Mouse (Mus musculus): Measurements from ENCODE around the gene Bag3. TPM values are rescaled to one million over a fixed set of nuclear protein-coding genes. Genes with fewer than 3 reads are reported as not detected.

The Bag3 gene
- polyA plus RNA-seq, 1 experiment, result 27.6 TPM

GRCm38 (mm10) chr7:128575794-128576193 lies 52.4 kb downstream of the Bag3 start:
- 73% methylated on average over 2 of the region's 2 CpGs for WGBS
- TF ChIP-seq POLR2A (IDR thresholded peaks at IDR 0.05; ENCODE audit: low read depth, low read length) (no peak), CTCF (conservative IDR thresholded peaks at IDR 0.05; ENCODE audit: insufficient read depth, insufficient read length, low read depth, low read length) (no peak)
- H3K27me3 ChIP-seq (replicated peaks; ENCODE audit: control insufficient read depth, insufficient read depth, low read length), result no peaks in the 10 kb centered on the region
- H3K27ac ChIP-seq (ENCODE audit: insufficient read depth, low read depth, low read length), result no peak overlapping the region
- H3K36me3 ChIP-seq (ENCODE audit: control insufficient read depth, insufficient read depth, low read length), result no peaks in the 10 kb centered on the region
- H3K4me3 ChIP-seq (ENCODE audit: insufficient read depth, low read depth, low read length), result no peak overlapping the region
- no peak for DNase-seq
- no peaks in the 10 kb centered on the region for H3K4me1 ChIP-seq (ENCODE audit: control insufficient read depth, insufficient read depth, low read length)

DNA sequence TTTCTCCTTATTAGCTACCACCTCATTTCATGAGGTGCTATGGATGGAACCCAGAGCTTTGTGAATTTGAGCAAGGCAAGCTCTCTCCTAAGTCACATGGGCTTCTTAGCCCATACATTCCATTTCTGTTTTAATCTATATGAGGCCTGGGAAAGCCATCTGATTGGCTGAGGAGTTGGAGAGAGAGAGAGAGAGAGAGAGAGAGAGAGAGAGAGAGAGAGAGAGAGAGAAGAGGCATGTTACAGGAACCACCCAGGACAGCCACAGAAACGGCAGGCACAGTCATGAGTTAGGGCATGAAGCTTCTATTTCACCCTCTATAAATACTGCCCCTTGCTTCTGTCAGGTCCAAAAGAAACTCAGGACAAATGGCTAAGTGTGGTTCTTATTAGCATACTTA lies 54.2 kb downstream of the Bag3 start:
- no peaks in the 10 kb centered on the region for H3K36me3 ChIP-seq (ENCODE audit: control insufficient read depth, insufficient read depth, low read length)
- no peak overlapping the region for H3K27ac ChIP-seq (ENCODE audit: insufficient read depth, low read depth, low read length)
- no peak for DNase-seq
- TF ChIP-seq CTCF (conservative IDR thresholded peaks at IDR 0.05; ENCODE audit: insufficient read depth, insufficient read length, low read depth, low read length) (no peak), POLR2A (IDR thresholded peaks at IDR 0.05; ENCODE audit: low read depth, low read length) (no peak)
- H3K4me3 ChIP-seq (ENCODE audit: insufficient read depth, low read depth, low read length), result no peak overlapping the region
- 29% methylated on average over 1 of the region's 1 CpGs for WGBS
- no peaks in the 10 kb centered on the region for H3K27me3 ChIP-seq (replicated peaks; ENCODE audit: control insufficient read depth, insufficient read depth, low read length)
- no peaks in the 10 kb centered on the region for H3K4me1 ChIP-seq (ENCODE audit: control insufficient read depth, insufficient read depth, low read length)

- Histone ChIP-seq H3K27me3 (replicated peaks; ENCODE audit: control insufficient read depth, insufficient read depth, low read length) (no peaks in the 10 kb centered on the region), H3K27ac (ENCODE audit: insufficient read depth, low read depth, low read length) (no peak overlapping the region), H3K36me3 (ENCODE audit: control insufficient read depth, insufficient read depth, low read length) (no peaks in the 10 kb centered on the region), H3K4me1 (ENCODE audit: control insufficient read depth, insufficient read depth, low read length) (peaks cover 5% of the 10 kb centered on the region; the same call in 1 of the 2 replicates), H3K4me3 (ENCODE audit: insufficient read depth, low read depth, low read length) (no peak overlapping the region)
- DNase-seq, result no peak
- 85% methylated on average over 10 of the region's 10 CpGs for WGBS
- TF ChIP-seq POLR2A (IDR thresholded peaks at IDR 0.05; ENCODE audit: low read depth, low read length) (no peak), CTCF (conservative IDR thresholded peaks at IDR 0.05; ENCODE audit: insufficient read depth, insufficient read length, low read depth, low read length) (no peak)
Measured at GRCm38 (mm10) chr7:128578199-128578945, 55.0 kb downstream of the Bag3 start.

GRCm38 (mm10) chr7:128579381-128579780 lies 56.0 kb downstream of the Bag3 start:
- H3K36me3 ChIP-seq (ENCODE audit: control insufficient read depth, insufficient read depth, low read length), result no peaks in the 10 kb centered on the region
- H3K27ac ChIP-seq (ENCODE audit: insufficient read depth, low read depth, low read length), result no peak overlapping the region
- peaks cover 5% of the 10 kb centered on the region; the same call in 1 of the 2 replicates for H3K4me1 ChIP-seq (ENCODE audit: control insufficient read depth, insufficient read depth, low read length)
- no peak overlapping the region for H3K4me3 ChIP-seq (ENCODE audit: insufficient read depth, low read depth, low read length)
- DNase-seq, result no peak
- TF ChIP-seq CTCF (conservative IDR thresholded peaks at IDR 0.05; ENCODE audit: insufficient read depth, insufficient read length, low read depth, low read length) (no peak), POLR2A (IDR thresholded peaks at IDR 0.05; ENCODE audit: low read depth, low read length) (no peak)
- WGBS, result 76% methylated on average over 2 of the region's 2 CpGs
- H3K27me3 ChIP-seq (replicated peaks; ENCODE audit: control insufficient read depth, insufficient read depth, low read length), result no peaks in the 10 kb centered on the region

GRCm38 (mm10) chr7:128580318-128580717 lies 56.9 kb downstream of the Bag3 start:
- WGBS, result 96% methylated on average over 6 of the region's 6 CpGs
- no peak for DNase-seq
- H3K4me3 ChIP-seq (ENCODE audit: insufficient read depth, low read depth, low read length), result no peak overlapping the region
- TF ChIP-seq POLR2A (IDR thresholded peaks at IDR 0.05; ENCODE audit: low read depth, low read length) (no peak), CTCF (conservative IDR thresholded peaks at IDR 0.05; ENCODE audit: insufficient read depth, insufficient read length, low read depth, low read length) (no peak)
- peaks cover 5% of the 10 kb centered on the region; the same call in 1 of the 2 replicates for H3K4me1 ChIP-seq (ENCODE audit: control insufficient read depth, insufficient read depth, low read length)
- no peaks in the 10 kb centered on the region for H3K36me3 ChIP-seq (ENCODE audit: control insufficient read depth, insufficient read depth, low read length)
- H3K27ac ChIP-seq (ENCODE audit: insufficient read depth, low read depth, low read length), result no peak overlapping the region
- H3K27me3 ChIP-seq (replicated peaks; ENCODE audit: control insufficient read depth, insufficient read depth, low read length), result no peaks in the 10 kb centered on the region

DNA sequence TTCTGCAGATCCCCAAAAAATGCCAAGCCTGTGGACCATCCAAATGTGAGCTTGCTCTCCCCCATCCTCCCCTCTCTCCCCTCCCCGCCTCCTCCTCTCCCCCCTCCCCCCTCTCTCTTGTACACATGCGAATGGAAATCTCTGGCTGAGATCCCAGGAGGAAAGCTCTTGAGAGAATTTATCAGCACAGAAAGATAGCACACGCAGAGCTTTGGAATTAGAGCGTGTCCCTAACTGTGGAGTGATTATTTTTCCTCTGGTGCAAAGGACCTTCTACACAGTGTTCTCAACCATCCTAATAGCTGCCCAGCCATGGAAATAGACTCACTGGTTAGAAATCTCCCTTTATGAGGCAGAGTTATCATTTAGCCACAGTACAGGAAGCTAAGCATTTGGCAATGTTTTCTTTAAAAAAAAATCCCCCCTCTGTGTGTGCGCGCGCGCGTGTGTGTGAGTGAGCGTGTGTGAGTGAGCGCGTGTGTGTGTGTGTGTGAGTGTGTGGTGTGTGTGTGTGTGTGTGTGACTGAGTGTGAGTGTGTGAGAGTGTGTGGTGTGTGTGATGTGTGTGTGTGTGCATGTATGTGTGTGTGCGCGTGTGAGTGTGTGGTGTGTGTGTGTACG lies 58.6 kb downstream of the Bag3 start:
- Histone ChIP-seq H3K27ac (ENCODE audit: insufficient read depth, low read depth, low read length) (no peak overlapping the region), H3K4me3 (ENCODE audit: insufficient read depth, low read depth, low read length) (no peak overlapping the region), H3K4me1 (ENCODE audit: control insufficient read depth, insufficient read depth, low read length) (peaks cover 5% of the 10 kb centered on the region; the same call in 1 of the 2 replicates), H3K27me3 (replicated peaks; ENCODE audit: control insufficient read depth, insufficient read depth, low read length) (no peaks in the 10 kb centered on the region), H3K36me3 (ENCODE audit: control insufficient read depth, insufficient read depth, low read length) (no peaks in the 10 kb centered on the region)
- TF ChIP-seq POLR2A (IDR thresholded peaks at IDR 0.05; ENCODE audit: low read depth, low read length), result no peak
- TF ChIP-seq CTCF (conservative IDR thresholded peaks at IDR 0.05; ENCODE audit: insufficient read depth, insufficient read length, low read depth, low read length), result no peak
- WGBS, result 73% methylated on average over 15 of the region's 15 CpGs
- no peak for DNase-seq

GRCm38 (mm10) chr7:128583213-128583948 lies 60.0 kb downstream of the Bag3 start:
- peak; percentile 72 for DNase-seq
- no peaks in the 10 kb centered on the region for H3K27me3 ChIP-seq (replicated peaks; ENCODE audit: control insufficient read depth, insufficient read depth, low read length)
- H3K36me3 ChIP-seq (ENCODE audit: control insufficient read depth, insufficient read depth, low read length), result no peaks in the 10 kb centered on the region
- WGBS, result 52% methylated on average over 6 of the region's 6 CpGs
- TF ChIP-seq CTCF (conservative IDR thresholded peaks at IDR 0.05; ENCODE audit: insufficient read depth, insufficient read length, low read depth, low read length) (no peak), POLR2A (IDR thresholded peaks at IDR 0.05; ENCODE audit: low read depth, low read length) (no peak)
- no peak overlapping the region for H3K27ac ChIP-seq (ENCODE audit: insufficient read depth, low read depth, low read length)
- no peak overlapping the region for H3K4me3 ChIP-seq (ENCODE audit: insufficient read depth, low read depth, low read length)
- peaks cover 5% of the 10 kb centered on the region; the same call in 1 of the 2 replicates for H3K4me1 ChIP-seq (ENCODE audit: control insufficient read depth, insufficient read depth, low read length)
